Mouse (Mus musculus): ENCODE results near the gene Pax2. TPM values are rescaled to one million over a fixed set of nuclear protein-coding genes. Genes with fewer than 3 reads are reported as not detected.

Gene Pax2
- polyA plus RNA-seq, 1 experiment, result not detected

DNA sequence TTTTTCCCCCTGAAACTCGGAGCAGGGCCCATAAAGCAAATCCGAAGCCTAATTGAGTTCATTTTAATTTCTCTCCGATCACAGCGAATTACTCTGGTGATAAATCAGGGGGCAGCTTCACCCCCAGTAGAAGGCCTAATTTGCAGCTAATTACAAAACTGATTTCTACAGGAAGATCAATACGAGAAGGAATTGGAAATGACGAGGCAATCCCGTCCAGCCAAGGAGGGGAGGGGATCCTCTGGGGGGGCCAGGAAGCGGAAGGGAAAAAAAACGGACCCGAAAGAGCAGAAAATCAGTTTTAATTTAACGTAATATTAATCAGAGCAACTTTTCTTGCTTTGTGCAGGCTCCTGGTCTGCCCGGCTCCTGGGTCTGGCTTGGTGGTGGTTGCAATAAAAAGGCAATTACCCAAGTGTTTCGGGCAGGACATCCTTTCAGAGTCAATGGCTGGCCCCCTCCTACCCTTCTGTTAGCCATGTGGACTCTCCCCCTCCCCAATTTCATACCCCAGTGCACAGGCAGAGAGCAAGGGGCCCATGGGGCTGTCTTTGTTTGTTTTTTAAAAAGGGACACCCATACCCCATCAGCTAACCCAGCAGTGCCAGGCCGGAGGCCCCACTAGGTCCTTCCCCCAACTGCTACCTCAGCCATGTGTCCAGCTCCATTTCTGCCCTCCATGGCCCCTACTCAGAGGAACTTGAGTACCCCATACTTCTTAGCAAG, 61.7 kb downstream of the Pax2 start:
- Histone ChIP-seq H3K36me3 (ENCODE audit: control insufficient read depth, insufficient read depth) (no peaks in the 10 kb centered on the region), H3K27me3 (ENCODE audit: control insufficient read depth, insufficient read depth, insufficient read length) (peaks cover 86% of the 10 kb centered on the region), H3K79me3 (ENCODE audit: low read depth) (no peaks in the 10 kb centered on the region), H3ac (ENCODE audit: control insufficient read depth, insufficient read length, low read depth) (no peak overlapping the region), H3K79me2 (ENCODE audit: control insufficient read depth, insufficient read depth) (no peaks in the 10 kb centered on the region), H3K4me3 (ENCODE audit: insufficient read depth, poor library complexity, severe bottlenecking) (no peak overlapping the region)
- TF ChIP-seq MYOG (IDR thresholded peaks at IDR 0.05; ENCODE audit: control insufficient read depth, extremely low read depth, insufficient read length) (no peak), MYOD1 (IDR thresholded peaks at IDR 0.05; ENCODE audit: control insufficient read depth, insufficient read length, low read depth) (no peak), CEBPB (IDR thresholded peaks at IDR 0.05; ENCODE audit: low read depth) (no peak), MAX (IDR thresholded peaks at IDR 0.05) (no peak), FOSL1 (IDR thresholded peaks at IDR 0.05; ENCODE audit: insufficient read depth, low read length, poor library complexity, severe bottlenecking) (no peak), USF1 (IDR thresholded peaks at IDR 0.05; ENCODE audit: low read depth) (no peak), CTCF (IDR thresholded peaks at IDR 0.05; ENCODE audit: control insufficient read depth, insufficient read depth, insufficient read length) (no peak)

DNA sequence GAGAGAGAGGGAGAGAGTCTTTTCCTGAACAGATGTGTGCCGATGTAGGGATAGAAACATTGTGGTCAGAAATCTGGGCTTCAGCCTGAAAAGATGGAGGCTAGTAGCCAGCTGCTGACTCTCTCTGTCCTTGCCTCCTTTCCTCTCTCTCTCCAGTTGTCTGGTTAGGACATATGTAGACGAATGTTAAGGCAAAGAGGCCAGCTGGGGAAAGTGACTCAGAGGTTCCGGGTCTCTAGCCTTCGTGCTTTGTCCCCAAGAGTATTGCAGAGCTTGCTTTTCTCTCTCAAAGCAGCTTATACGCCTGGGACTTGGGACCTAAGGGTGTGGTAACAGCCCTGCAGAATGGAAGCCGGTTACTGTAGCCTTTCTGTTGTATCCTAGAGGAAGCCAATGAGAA, 62.8 kb downstream of the Pax2 start:
- no peak overlapping the region for H3K4me3 ChIP-seq (ENCODE audit: insufficient read depth, poor library complexity, severe bottlenecking)
- no peaks in the 10 kb centered on the region for H3K79me2 ChIP-seq (ENCODE audit: control insufficient read depth, insufficient read depth)
- H3K27me3 ChIP-seq (ENCODE audit: control insufficient read depth, insufficient read depth, insufficient read length), result peaks cover 79% of the 10 kb centered on the region
- H3K79me3 ChIP-seq (ENCODE audit: low read depth), result no peaks in the 10 kb centered on the region
- TF ChIP-seq MYOD1 (IDR thresholded peaks at IDR 0.05; ENCODE audit: control insufficient read depth, insufficient read length, low read depth), result no peak
- no peak for TF ChIP-seq USF1 (IDR thresholded peaks at IDR 0.05; ENCODE audit: low read depth)
- no peak for TF ChIP-seq CEBPB (IDR thresholded peaks at IDR 0.05; ENCODE audit: low read depth)
- no peak for TF ChIP-seq CTCF (IDR thresholded peaks at IDR 0.05; ENCODE audit: control insufficient read depth, insufficient read depth, insufficient read length)
- no peak for TF ChIP-seq MAX (IDR thresholded peaks at IDR 0.05)
- no peak for TF ChIP-seq MYOG (IDR thresholded peaks at IDR 0.05; ENCODE audit: control insufficient read depth, extremely low read depth, insufficient read length)
- no peak for TF ChIP-seq FOSL1 (IDR thresholded peaks at IDR 0.05; ENCODE audit: insufficient read depth, low read length, poor library complexity, severe bottlenecking)
- no peaks in the 10 kb centered on the region for H3K36me3 ChIP-seq (ENCODE audit: control insufficient read depth, insufficient read depth)
- no peak overlapping the region for H3ac ChIP-seq (ENCODE audit: control insufficient read depth, insufficient read length, low read depth)

DNA sequence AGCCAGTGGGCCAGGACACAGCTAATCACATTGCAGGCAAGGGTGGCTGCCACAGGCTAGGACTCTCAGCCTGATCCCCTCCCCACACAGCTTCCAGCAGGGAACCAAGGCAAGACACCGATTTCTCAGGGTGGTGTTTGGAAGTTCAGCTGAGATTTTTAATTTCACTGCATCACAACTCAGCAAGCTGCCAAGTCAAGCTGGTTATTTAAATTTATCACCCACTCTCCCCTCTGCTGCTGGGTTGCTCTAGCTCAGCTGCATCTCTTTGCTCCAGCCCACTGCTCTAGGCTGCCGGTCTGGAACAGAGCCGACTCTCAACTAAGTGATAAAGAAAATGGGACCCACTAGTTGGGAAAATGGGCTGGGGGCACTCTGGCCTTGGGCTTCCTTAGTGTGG, 65.7 kb downstream of the Pax2 start:
- H3K79me2 ChIP-seq (ENCODE audit: control insufficient read depth, insufficient read depth), result no peaks in the 10 kb centered on the region
- no peak overlapping the region for H3K4me3 ChIP-seq (ENCODE audit: insufficient read depth, poor library complexity, severe bottlenecking)
- no peaks in the 10 kb centered on the region for H3K79me3 ChIP-seq (ENCODE audit: low read depth)
- no peak for TF ChIP-seq MYOD1 (IDR thresholded peaks at IDR 0.05; ENCODE audit: control insufficient read depth, insufficient read length, low read depth)
- TF ChIP-seq MAX (IDR thresholded peaks at IDR 0.05), result no peak
- no peak for TF ChIP-seq CEBPB (IDR thresholded peaks at IDR 0.05; ENCODE audit: low read depth)
- no peak for TF ChIP-seq USF1 (IDR thresholded peaks at IDR 0.05; ENCODE audit: low read depth)
- no peak for TF ChIP-seq MYOG (IDR thresholded peaks at IDR 0.05; ENCODE audit: control insufficient read depth, extremely low read depth, insufficient read length)
- no peaks in the 10 kb centered on the region for H3K36me3 ChIP-seq (ENCODE audit: control insufficient read depth, insufficient read depth)
- H3ac ChIP-seq (ENCODE audit: control insufficient read depth, insufficient read length, low read depth), result no peak overlapping the region
- peaks cover 73% of the 10 kb centered on the region for H3K27me3 ChIP-seq (ENCODE audit: control insufficient read depth, insufficient read depth, insufficient read length)

DNA sequence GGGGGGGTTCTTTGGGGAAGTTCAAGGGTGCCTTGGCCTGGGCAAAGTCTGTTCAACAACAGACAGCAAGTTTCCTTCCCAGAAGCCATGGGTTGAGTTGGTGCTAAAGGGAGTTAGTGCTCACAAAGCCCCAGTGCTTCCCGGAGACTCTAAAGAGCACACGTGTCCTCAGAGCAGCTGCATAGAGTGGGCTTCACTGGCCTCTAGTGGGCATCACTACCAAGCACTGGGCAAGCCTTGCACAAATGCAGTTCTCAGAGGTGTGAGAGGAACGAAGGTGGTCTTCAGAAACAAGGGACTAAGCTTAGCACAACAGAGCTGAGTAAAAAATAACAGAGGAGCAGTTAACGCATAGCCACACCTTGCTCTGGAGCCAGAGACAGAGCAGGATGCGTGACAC, 66.5 kb downstream of the Pax2 start:
- H3K27me3 ChIP-seq (ENCODE audit: control insufficient read depth, insufficient read depth, insufficient read length), result peaks cover 69% of the 10 kb centered on the region
- no peaks in the 10 kb centered on the region for H3K79me3 ChIP-seq (ENCODE audit: low read depth)
- H3K36me3 ChIP-seq (ENCODE audit: control insufficient read depth, insufficient read depth), result no peaks in the 10 kb centered on the region
- TF ChIP-seq FOSL1 (IDR thresholded peaks at IDR 0.05; ENCODE audit: insufficient read depth, low read length, poor library complexity, severe bottlenecking), result no peak
- no peak for TF ChIP-seq MYOG (IDR thresholded peaks at IDR 0.05; ENCODE audit: control insufficient read depth, extremely low read depth, insufficient read length)
- TF ChIP-seq MAX (IDR thresholded peaks at IDR 0.05), result no peak
- TF ChIP-seq CTCF (IDR thresholded peaks at IDR 0.05; ENCODE audit: control insufficient read depth, insufficient read depth, insufficient read length), result no peak
- TF ChIP-seq USF1 (IDR thresholded peaks at IDR 0.05; ENCODE audit: low read depth), result no peak
- no peak for TF ChIP-seq CEBPB (IDR thresholded peaks at IDR 0.05; ENCODE audit: low read depth)
- TF ChIP-seq MYOD1 (IDR thresholded peaks at IDR 0.05; ENCODE audit: control insufficient read depth, insufficient read length, low read depth), result no peak
- H3K79me2 ChIP-seq (ENCODE audit: control insufficient read depth, insufficient read depth), result no peaks in the 10 kb centered on the region
- H3ac ChIP-seq (ENCODE audit: control insufficient read depth, insufficient read length, low read depth), result no peak overlapping the region
- H3K4me3 ChIP-seq (ENCODE audit: insufficient read depth, poor library complexity, severe bottlenecking), result no peak overlapping the region

DNA sequence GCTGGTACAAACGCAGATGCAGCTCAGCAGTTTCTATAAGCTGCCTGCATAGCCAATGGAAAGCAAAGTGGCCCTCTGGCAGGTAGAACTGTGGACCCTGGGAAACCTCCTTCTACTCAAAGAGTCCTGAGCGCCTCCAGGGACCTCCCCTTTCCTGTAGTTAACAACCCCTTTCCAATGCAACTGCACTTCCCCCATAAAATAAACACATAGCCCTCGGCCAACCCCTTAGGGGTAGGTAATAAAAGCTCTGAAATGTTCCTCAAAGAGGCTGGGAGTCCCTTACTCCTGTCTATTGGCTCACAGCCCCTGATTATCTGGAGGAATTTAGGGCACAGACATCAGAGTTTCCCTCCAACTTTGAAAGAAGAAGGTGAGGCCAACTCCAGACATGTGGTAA, 67.8 kb downstream of the Pax2 start:
- Histone ChIP-seq H3K79me2 (ENCODE audit: control insufficient read depth, insufficient read depth) (no peaks in the 10 kb centered on the region), H3K4me3 (ENCODE audit: insufficient read depth, poor library complexity, severe bottlenecking) (no peak overlapping the region), H3K36me3 (ENCODE audit: control insufficient read depth, insufficient read depth) (no peaks in the 10 kb centered on the region), H3K79me3 (ENCODE audit: low read depth) (no peaks in the 10 kb centered on the region), H3K27me3 (ENCODE audit: control insufficient read depth, insufficient read depth, insufficient read length) (peaks cover 64% of the 10 kb centered on the region), H3ac (ENCODE audit: control insufficient read depth, insufficient read length, low read depth) (no peak overlapping the region)
- TF ChIP-seq FOSL1 (IDR thresholded peaks at IDR 0.05; ENCODE audit: insufficient read depth, low read length, poor library complexity, severe bottlenecking) (no peak), USF1 (IDR thresholded peaks at IDR 0.05; ENCODE audit: low read depth) (no peak), MAX (IDR thresholded peaks at IDR 0.05) (no peak), MYOD1 (IDR thresholded peaks at IDR 0.05; ENCODE audit: control insufficient read depth, insufficient read length, low read depth) (no peak), CTCF (IDR thresholded peaks at IDR 0.05; ENCODE audit: control insufficient read depth, insufficient read depth, insufficient read length) (no peak)

All from C2C12 (cell line).